Mouse (Mus musculus) Patski (cell line): ENCODE data around the gene Wdr19. TPM values are rescaled to one million over a fixed set of nuclear protein-coding genes. Genes with fewer than 3 reads are reported as not detected.
A peak's percentile ranks its signal among the peaks of the same experiment; 100 is the strongest.

Experiments used
- ATAC-seq: fragments of 100-300 bp; one replicate; pipeline ENCODE4 v1.8.0; 2021
- CTCF ChIA-PET: fragments of 350-600 bp; sonication (Branson Sonifier 250); formaldehyde crosslinking; loops from one replicate; lab custom pipeline; 2022; ENCODE audit warnings: inconsistent platforms; lab: Charles Lee
- POLR2A ChIA-PET: fragments of 350-600 bp; sonication (Branson Sonifier 250); formaldehyde crosslinking; loops from one replicate; lab custom pipeline; 2022; ENCODE audit warnings: antibody characterized with exemption, inconsistent platforms; lab: Charles Lee
- DNase-seq: peaks from one replicate; pipeline ENCODE4 v3.0.0-alpha.2; 2011; ENCODE audit warnings: low read depth, low spot score
- H3K27me3 ChIP-seq: fragments of 371-371 bp; one replicate; pipeline ENCODE4 v1.5.1; 2021
- CTCF ChIP-seq: fragments of 100-300 bp; IDR thresholded peaks from one replicate; pipeline ENCODE4 v1.5.1; 2021
- in situ Hi-C: fragments of 300-500 bp; cut with MboI; formaldehyde crosslinking; loops from 3 replicates; pipeline ENCODE4 v1.11.1; 2018; ENCODE audit warnings: low pct_unique_long_range_greater_than_20kb, mixed read lengths
- polyA plus RNA-seq: library from polyadenylated mRNA; unstranded; gene quantifications from one replicate; pipeline ENCODE4 v1.2.3, GENCODE M21; 2021

Gene Wdr19
- polyA plus RNA-seq, 1 experiment from 2014 or later = 29.2 TPM

- H3K27me3 ChIP-seq = no peaks in the 10 kb centered on the region
- no peak for TF ChIP-seq CTCF
- POLR2A ChIA-PET = no interaction called here
- in situ Hi-C loops = no loop called here
- DNase-seq (no peak), ATAC-seq (no peak)
- CTCF ChIA-PET = interaction anchor here (1.3 to 1.6 kb wide), 2 partner anchors 12 to 16 kb away, joined by 3 to 5 read pairs; no protein-coding TSS in a partner anchor
These were observed 36.5 kb upstream of the Wdr19 start for GRCm38 (mm10) chr5:65163001-65163400.

DNA sequence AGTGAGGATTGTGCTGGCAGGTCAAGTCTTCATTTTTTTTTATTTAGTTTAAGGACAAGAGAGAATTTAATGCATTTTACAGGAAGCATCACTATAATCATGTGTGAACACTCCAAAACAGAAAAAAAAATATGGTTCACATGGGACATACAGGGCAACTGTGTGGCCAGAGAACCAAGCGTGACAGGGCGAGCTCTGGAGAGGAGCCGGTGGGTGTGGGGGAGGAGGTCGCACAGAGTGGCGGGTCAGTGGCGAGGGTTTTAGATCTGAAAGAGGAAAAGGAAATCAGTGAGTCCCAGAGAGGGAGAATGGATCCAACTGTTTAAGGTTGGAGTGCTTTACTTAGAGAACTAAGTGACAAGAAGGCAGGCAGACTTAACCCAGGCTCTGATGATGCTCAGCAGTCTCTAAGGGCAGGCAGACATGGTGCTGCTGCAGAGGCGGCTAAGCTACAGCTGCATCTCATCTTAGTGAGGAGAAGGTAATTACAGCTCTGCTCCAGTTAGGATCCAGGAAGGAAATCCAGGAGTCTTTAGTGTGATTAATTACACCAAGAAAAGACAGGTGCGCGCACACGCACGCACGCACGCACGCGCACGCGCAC is 35.9 kb upstream of the Wdr19 start:
- no peak for TF ChIP-seq CTCF
- POLR2A ChIA-PET = no interaction called here
- CTCF ChIA-PET = interaction anchor here (1.0 to 1.6 kb wide), 3 partner anchors 11 to 280 kb away, joined by 3 to 5 read pairs (median 3); no protein-coding TSS in a partner anchor
- no peaks in the 10 kb centered on the region for H3K27me3 ChIP-seq
- ATAC-seq (no peak), DNase-seq (no peak)
- in situ Hi-C loops = no loop called here

DNA sequence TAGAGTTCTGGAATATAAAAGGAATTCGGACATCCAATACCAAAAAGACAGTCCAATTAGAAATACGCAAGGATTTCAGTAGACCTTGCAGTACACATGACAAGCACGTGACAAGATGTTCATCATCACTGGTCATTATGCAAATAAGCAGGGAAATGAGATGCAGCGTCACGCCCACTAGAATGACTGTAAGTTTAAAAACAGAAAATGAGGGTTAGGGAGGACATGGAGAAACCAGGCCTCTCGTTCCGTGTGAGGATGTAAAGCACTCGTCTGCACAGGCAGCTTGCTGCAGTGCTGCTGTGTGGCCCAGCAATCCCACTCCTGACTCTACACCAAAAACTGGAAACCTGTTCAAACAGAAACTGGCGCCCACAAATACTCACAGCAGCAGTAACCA is 29.3 kb upstream of the Wdr19 start:
- in situ Hi-C loops = no loop called here
- ATAC-seq = no peak
- CTCF ChIA-PET = no interaction called here
- no peak for TF ChIP-seq CTCF
- POLR2A ChIA-PET = no interaction called here
- DNase-seq = no peak
- no peaks in the 10 kb centered on the region for H3K27me3 ChIP-seq

DNA sequence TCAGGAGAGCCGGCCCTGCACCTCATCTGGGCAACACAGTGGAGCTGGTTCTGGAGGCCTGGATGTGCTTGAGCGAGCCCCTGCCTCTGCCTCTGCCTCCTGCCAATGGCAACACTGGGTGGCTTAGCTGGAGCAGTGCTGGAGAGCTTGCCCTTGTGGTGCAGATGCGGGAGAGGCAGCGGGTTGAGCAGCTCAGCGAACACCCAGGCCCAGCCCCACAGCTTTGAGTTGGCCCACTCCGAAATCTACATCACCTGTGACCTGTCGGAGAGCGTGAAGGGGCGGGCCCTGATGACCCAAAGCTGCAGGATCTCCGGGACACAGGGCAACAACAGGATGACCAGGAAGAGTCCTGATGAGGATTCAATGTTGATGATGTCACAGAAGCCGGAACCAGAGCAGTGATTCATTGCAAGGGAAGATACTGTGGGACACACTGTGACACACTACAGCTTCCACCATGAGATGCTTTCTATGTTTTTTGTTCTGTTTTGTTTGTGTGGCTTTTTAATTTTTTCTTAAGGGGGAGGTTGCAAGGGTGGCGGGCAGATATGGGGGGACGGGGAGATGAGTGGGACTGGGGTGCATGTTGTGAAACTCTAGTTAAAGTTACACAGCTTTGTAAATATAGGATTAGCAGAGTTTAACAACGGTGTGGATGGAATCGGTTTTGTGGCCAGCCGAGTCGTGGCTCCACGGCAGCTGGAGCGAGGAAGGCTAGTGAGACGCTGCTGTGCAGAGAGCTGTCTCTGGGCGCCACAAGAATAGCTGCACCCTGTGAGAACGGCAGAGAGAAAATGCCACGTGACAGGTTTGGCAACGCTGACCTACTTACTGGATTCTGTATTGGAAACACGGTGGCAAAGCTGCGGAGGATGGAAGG is 24.2 kb upstream of the Wdr19 start:
- DNase-seq = no peak
- no peak for ATAC-seq
- no peaks in the 10 kb centered on the region for H3K27me3 ChIP-seq
- ChIA-PET POLR2A (interaction anchor here (0.6 kb wide), 1 partner anchor 199 kb away, joined by 5 read pairs; no protein-coding TSS in a partner anchor), CTCF (interaction anchor here (1.0 to 1.5 kb wide), 5 partner anchors 9 to 19 kb away, joined by 3 to 7 read pairs (median 4); no protein-coding TSS in a partner anchor)
- in situ Hi-C loops = no loop called here
- no peak for TF ChIP-seq CTCF

DNA sequence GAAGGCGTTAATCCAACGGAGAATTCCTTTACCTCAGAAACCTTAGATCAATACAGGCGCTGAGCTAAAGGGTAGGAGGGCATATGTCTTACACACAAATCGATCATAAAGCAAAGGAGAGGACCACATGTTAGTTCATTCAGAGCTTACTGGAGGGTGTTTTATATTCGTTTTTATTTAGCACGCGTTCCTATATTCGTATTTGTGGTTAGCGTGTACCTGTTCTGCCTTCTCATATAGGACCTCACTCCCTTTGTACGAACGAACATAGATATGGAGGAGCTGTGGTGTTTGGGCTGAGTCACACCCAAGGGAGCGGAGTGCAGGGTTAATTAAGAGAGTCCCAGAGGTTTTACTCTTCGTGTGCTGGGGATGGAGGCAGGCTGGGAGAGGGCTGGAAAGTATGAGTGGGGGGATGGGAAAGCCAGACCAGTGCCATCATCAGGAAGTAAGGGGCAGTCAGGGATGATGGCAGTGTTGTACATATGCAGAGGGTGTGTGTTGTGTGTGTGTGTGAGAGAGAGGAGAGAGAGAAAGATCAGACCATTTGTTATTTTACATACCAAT is 23.5 kb upstream of the Wdr19 start:
- no peaks in the 10 kb centered on the region for H3K27me3 ChIP-seq
- POLR2A ChIA-PET = interaction anchor here (0.6 kb wide), 1 partner anchor 198 kb away, joined by 5 read pairs; no protein-coding TSS in a partner anchor
- no peak for ATAC-seq
- in situ Hi-C loops = no loop called here
- CTCF ChIA-PET = interaction anchor here (1.4 to 1.5 kb wide), 2 partner anchors 9 to 19 kb away, joined by 4 to 7 read pairs; no protein-coding TSS in a partner anchor
- DNase-seq = no peak
- TF ChIP-seq CTCF = no peak

DNA sequence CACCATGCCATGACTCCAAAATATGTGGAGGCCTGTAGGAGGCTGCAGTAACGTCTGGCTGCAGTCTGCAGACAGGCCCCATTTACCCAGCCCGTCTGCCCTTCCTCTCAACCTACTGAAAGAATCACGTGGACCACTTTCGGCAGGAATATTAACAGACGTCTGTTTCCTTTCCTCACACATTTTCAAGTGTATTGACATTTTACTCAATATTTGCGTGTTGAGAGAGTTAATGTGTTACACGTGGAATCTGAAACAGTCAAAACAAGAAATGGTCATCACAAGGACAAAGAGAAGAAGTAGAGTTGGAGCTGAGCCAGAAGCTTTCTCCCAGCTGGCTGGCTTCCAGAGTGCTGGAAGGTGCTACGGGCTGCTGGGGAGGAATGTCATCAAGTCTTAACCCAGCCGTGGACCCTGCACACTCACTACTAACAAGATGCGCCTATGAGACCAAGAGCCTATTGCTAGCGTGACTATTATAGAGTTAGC is 22.4 kb upstream of the Wdr19 start:
- DNase-seq (no peak), ATAC-seq (peak; percentile 44)
- no peak for TF ChIP-seq CTCF
- ChIA-PET POLR2A (no interaction called here), CTCF (interaction anchor here (1.1 to 1.6 kb wide), 3 partner anchors 19 to 173 kb away, joined by 3 to 5 read pairs (median 4); no protein-coding TSS in a partner anchor)
- in situ Hi-C loops = no loop called here
- H3K27me3 ChIP-seq = no peaks in the 10 kb centered on the region

- ATAC-seq = no peak
- CTCF ChIA-PET = interaction anchor here (1.5 to 1.6 kb wide), 2 partner anchors 33 to 175 kb away, joined by 3 to 5 read pairs; no protein-coding TSS in a partner anchor
- DNase-seq = no peak
- no peaks in the 10 kb centered on the region for H3K27me3 ChIP-seq
- in situ Hi-C loops = no loop called here
- POLR2A ChIA-PET = no interaction called here
- TF ChIP-seq CTCF = no peak
These were observed 21.0 kb upstream of the Wdr19 start for GRCm38 (mm10) chr5:65178477-65178876.

DNA sequence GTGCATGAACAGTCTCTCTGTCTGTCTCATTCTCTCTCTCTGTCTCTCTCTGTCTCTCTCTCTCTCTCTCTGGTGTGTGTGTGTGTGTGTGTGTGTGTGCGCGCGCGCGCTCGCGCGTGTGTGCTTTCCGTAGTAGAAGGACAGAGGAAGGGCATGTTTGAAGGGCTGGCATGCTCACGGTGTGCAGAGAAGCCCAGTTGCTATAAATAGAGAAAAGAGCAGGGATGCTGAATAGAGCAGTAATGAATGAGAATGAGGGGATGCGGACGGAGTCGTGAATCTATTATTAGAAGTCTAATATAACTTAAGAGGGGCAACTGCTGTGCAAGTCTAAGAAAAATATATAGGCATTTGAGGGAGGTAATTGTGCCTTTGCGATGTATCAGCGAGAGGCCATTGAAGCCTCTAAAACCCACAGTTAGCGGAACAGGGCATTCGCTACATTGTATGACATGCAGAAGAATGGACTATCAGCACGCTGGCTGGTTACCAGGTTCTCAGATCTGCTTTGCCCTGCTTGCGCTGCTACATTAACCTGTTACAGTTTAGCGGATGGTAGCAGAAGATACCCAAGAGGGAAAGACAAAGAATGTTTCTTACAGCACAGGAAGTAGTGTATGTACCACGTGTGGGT is 18.2 kb upstream of the Wdr19 start:
- ChIA-PET POLR2A (no interaction called here), CTCF (no interaction called here)
- H3K27me3 ChIP-seq = no peaks in the 10 kb centered on the region
- DNase-seq (no peak), ATAC-seq (no peak)
- no peak for TF ChIP-seq CTCF
- in situ Hi-C loops = no loop called here

- ATAC-seq = no peak
- DNase-seq = no peak
- CTCF ChIA-PET = interaction anchor here (0.8 kb wide), 1 partner anchor 9 kb away, joined by 3 read pairs; no protein-coding TSS in a partner anchor
- in situ Hi-C loops = no loop called here
- POLR2A ChIA-PET = no interaction called here
- no peak for TF ChIP-seq CTCF
- no peaks in the 10 kb centered on the region for H3K27me3 ChIP-seq
These were observed 17.7 kb upstream of the Wdr19 start for GRCm38 (mm10) chr5:65181794-65182169.

- TF ChIP-seq CTCF = no peak
- in situ Hi-C loops = no loop called here
- DNase-seq (no peak), ATAC-seq (no peak)
- POLR2A ChIA-PET = no interaction called here
- CTCF ChIA-PET = interaction anchor here (0.8 to 1.5 kb wide), 3 partner anchors 9 to 25 kb away, joined by 3 to 4 read pairs (median 3); no protein-coding TSS in a partner anchor
- no peaks in the 10 kb centered on the region for H3K27me3 ChIP-seq
These were observed 17.2 kb upstream of the Wdr19 start for GRCm38 (mm10) chr5:65182268-65182667.
